Mouse (Mus musculus) heart, adult 9 months (tissue): Measurements from ENCODE around the gene Ndufs7.
A peak's percentile ranks its signal among the peaks of the same experiment; 100 is the strongest.
"Not testable (repeated sequence)": the region's sequence is repeated elsewhere in the genome, so short reads cannot be mapped to it uniquely, and the experiment has no call there.

Experiments
- DNase-seq, 2 experiments: peaks; one replicate each; pipeline ENCODE4 v3.0.0; 2022; ENCODE audit warnings: low spot score in 2 of 2

Ndufs7 gene

GRCm38 (mm10) chr10:80242088-80242487 lies 6.8 kb upstream of the Ndufs7 start:
- no peak for DNase-seq

- no peak for DNase-seq
Measured at GRCm38 (mm10) chr10:80242607-80243006, 6.3 kb upstream of the Ndufs7 start.

GRCm38 (mm10) chr10:80244791-80245399 lies 4.0 kb upstream of the Ndufs7 start:
- DNase-seq: no peak

- peak in 1 of 2 experiments; percentile 80 for DNase-seq
Measured at GRCm38 (mm10) chr10:80245600-80245999, 3.3 kb upstream of the Ndufs7 start.

GRCm38 (mm10) chr10:80247849-80248248 lies 1.1 kb upstream of the Ndufs7 start:
- no peak for DNase-seq

GRCm38 (mm10) chr10:80248437-80248836 lies 484 bp upstream of the Ndufs7 start:
- not testable (repeated sequence) for DNase-seq

- DNase-seq: no peak
Measured at GRCm38 (mm10) chr10:80250059-80250458, 1.1 kb downstream of the Ndufs7 start.

- no peak for DNase-seq
Measured at GRCm38 (mm10) chr10:80250573-80250972, 1.7 kb downstream of the Ndufs7 start.

- no peak for DNase-seq
Measured at GRCm38 (mm10) chr10:80252011-80252410, 3.1 kb downstream of the Ndufs7 start.

GRCm38 (mm10) chr10:80252493-80253274 lies 3.8 kb downstream of the Ndufs7 start:
- peak in 1 of 2 experiments; percentile 70 for DNase-seq

- DNase-seq: no peak
Measured at GRCm38 (mm10) chr10:80253551-80253950, 4.6 kb downstream of the Ndufs7 start.

GRCm38 (mm10) chr10:80254331-80255297 lies 5.7 kb downstream of the Ndufs7 start:
- no peak for DNase-seq

GRCm38 (mm10) chr10:80255881-80256535 lies 7.1 kb downstream of the Ndufs7 start:
- no peak for DNase-seq

- no peak for DNase-seq
Measured at GRCm38 (mm10) chr10:80257936-80258335, 9.0 kb downstream of the Ndufs7 start.

GRCm38 (mm10) chr10:80258752-80259462 lies 10.0 kb downstream of the Ndufs7 start:
- DNase-seq: no peak

- DNase-seq: no peak
Measured at GRCm38 (mm10) chr10:80259463-80259805, 10.5 kb downstream of the Ndufs7 start.

- peak in 1 of 2 experiments; percentile 71 for DNase-seq
Measured at GRCm38 (mm10) chr10:80259861-80260641, 11.1 kb downstream of the Ndufs7 start.

GRCm38 (mm10) chr10:80260642-80261584 lies 12.0 kb downstream of the Ndufs7 start, which contains the start of the genes Gamt and Dazap1:
Gene Gamt, minus strand, starts transcription at chr10:80261012.
Gene Dazap1, plus strand, starts transcription at chr10:80261486.
- peak; percentile 97 for DNase-seq

GRCm38 (mm10) chr10:80261585-80261968 lies 12.7 kb downstream of the Ndufs7 start:
- DNase-seq: peak; percentile 99
